Mouse (Mus musculus) urinary bladder, postnatal 4 days (tissue): ENCODE measurements around the gene Rdx.
"Not testable (repeated sequence)": the region's sequence is repeated elsewhere in the genome, so short reads cannot be mapped to it uniquely, and the experiment has no call there.

ENCODE experiments used
- DNase-seq, 2 experiments: peaks; one replicate each; pipeline ENCODE4 v3.0.0; 2021 to 2022; ENCODE audit warnings: low spot score in 2 of 2

Gene Rdx

GRCm38 (mm10) chr9:52052221-52052620 lies 5.2 kb downstream of the Rdx start:
- no peak for DNase-seq

- no peak for DNase-seq
Measured at GRCm38 (mm10) chr9:52055313-52055712, 8.3 kb downstream of the Rdx start.

GRCm38 (mm10) chr9:52059788-52060187 lies 12.8 kb downstream of the Rdx start:
- no peak for DNase-seq

- no peak for DNase-seq
Measured at GRCm38 (mm10) chr9:52070052-52070451, 23.1 kb downstream of the Rdx start.

DNA sequence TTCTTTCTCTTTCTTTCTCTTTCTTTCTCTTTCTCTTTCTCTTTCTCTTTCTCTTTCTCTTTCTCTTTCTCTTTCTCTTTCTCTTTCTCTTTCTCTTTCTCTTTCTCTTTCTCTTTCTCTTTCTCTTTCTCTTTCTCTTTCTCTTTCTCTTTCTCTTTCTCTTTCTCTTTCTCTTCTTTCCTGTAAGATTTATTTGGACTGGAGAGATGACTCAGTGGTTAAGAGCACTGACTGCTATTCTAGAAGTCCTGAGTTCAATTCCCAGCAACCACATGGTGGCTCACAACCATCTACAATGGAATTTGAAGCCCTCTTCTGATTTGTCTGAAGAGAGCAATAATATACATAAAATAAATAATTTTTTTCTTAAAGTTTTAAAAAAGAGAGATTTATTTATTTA lies 24.4 kb downstream of the Rdx start:
- not testable (repeated sequence) for DNase-seq

GRCm38 (mm10) chr9:52072202-52072601 lies 25.2 kb downstream of the Rdx start:
- DNase-seq = no peak

GRCm38 (mm10) chr9:52076089-52076488 lies 29.1 kb downstream of the Rdx start:
- no peak for DNase-seq

DNA sequence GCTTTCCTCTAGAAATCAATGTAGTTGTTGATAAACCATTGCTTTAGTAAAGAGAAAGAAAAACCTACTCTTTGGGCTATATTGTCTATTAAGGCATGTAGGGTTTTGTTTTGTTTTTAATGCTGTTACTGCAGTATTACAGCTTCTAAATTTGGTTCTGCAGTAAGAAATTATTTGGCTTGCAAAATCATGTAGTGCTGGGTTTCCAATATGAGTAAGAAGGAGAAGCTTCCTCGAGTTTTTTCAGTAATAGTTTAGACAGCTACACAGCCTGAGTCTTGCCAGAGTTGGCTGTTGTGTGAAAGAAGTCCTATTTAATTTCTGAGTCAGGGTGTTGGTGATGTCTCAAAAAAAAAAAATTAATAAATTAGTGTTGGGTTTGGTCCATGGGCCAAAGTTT lies 30.7 kb downstream of the Rdx start:
- no peak for DNase-seq

DNA sequence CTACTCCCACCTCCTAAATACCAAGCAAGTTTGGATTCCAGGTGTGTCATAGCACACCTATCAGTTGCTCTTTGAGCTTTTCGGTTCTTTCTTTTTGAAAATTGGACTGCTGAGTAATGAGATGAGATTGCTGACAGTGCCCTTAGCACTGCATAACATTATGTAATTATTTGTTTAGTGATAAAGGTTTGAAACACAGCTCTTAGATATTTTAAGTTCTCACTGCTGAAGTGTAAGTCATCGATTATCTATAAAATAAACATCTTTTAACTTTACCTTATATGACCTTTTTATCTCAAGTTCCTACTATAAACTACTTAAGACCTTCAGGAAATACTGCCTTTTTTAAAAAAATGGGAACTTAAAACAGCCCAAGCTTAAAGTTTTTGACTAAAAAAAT lies 35.0 kb downstream of the Rdx start:
- no peak for DNase-seq

GRCm38 (mm10) chr9:52082414-52082813 lies 35.4 kb downstream of the Rdx start:
- DNase-seq = no peak

- no peak for DNase-seq
Measured at GRCm38 (mm10) chr9:52091752-52092151, 44.8 kb downstream of the Rdx start.

DNA sequence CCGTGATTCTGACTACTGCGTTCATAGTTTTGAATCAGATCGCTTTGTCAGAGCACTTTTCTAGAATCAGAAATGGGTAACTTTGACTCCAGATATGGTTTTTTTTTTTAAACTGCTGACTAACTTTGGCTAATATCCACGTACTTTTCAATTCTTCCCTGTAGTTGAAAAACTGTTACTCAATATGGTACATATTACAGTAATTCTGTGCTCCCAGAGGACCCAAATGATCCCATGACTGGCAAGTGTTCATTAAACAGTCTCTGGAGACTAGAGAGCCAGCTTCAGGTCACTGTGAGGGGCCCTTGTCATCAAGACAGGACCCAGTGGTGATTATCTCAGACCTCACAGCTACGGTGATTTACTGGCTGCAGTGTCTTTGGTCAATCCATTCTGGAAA lies 45.3 kb downstream of the Rdx start:
- DNase-seq = no peak

DNA sequence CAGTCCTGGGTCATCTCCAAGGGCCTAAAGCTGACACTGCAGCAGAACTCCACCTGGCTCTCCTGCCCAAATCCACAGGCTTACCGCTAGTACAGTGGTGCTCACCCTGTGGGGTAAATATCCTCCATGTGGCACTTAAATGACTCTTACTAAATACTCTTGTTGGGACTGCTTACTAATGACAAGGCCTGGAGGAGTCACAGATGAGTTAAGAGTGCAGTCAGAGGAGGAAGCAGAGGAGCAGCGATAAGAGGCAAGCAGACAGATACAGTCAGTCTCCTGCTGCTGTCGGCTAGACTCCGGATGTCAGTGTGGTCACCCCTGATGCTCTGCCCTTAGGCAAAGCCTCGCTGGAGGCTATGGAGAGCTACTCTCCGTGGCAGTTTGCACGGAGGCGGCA lies 46.1 kb downstream of the Rdx start:
- no peak for DNase-seq

DNA sequence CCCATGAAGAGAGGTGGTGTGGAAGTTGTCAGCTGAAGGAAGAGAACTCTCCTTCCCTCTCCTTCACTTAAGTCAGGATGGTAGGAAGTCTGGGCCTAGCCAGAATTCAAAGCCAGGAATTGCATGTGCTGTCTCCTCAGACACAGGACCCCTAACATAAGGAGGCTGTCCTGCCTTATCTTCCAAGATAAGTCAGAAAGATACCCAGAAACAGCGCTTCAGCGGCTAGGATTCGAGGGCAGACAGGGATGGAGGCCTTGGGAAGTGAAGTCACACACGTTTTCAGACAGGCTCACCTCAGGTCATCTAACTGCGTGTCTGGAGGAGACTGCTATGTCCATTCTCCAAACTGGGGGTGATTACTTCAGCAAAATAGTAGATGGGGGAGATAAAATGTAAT lies 47.0 kb downstream of the Rdx start:
- DNase-seq = no peak

DNA sequence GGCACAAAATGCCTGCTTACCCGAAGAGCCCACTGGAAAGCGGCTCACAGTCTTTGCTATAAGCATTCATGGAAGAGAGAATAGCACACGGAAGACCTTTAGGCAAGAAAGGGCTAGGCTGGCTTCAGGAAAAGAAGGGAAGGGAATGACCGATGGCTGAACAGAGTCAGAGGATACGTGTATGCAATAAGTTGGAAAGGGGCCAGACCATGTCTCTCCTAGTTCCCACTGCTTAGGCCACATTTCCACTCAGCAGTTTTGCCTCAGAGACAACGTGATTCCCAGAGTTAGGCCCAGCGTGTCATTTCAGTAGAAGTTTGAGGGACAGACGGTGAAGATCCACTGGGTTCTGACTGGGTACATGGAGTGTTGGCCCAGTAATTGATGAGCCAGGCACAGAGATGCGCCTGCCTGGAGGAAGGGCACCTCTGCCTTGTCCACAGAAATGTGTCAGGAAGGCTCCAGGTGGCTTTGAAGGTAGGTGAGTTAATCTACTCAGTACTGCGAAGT lies 47.6 kb downstream of the Rdx start:
- no peak for DNase-seq

DNA sequence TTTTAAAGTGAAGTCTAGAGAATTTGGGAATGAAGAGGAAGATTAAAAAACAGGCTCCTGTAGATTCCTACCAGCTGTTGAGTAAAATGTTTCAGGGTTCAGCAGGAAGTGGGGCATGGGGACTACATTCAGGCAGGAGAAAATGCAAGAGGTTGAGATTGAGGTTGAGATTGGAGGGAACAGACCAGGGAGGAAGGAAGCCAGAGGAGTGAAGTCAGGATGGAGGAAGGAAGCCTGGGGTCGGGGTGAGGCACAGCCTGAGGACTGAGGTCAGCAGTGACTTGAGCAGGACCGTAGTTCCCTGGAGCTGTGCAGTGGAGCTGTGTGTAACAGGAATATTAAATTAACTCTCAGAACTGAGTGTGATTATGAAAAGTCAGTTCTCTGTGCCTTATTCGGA lies 48.7 kb downstream of the Rdx start:
- no peak for DNase-seq

- no peak for DNase-seq
Measured at GRCm38 (mm10) chr9:52097386-52097785, 50.4 kb downstream of the Rdx start.

DNA sequence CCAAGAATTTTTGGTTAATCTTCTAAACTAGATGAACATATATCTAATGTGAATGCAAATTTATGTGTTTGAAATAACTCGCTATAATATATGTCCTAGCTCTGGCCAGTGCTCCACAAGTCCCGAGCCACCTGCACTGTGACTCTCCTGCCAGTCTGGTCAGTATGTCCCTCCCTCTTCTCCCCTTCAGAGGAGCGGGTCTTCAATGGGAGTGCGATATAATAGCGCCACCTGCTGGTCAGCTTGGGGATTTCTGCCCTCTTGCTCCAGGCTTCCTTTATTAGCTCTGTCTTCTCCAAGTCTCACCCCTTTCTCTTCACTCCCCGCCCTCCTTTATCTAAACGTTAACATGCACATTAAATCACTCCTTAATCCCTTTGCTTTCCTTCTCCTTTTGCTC lies 51.6 kb downstream of the Rdx start:
- DNase-seq = peak; percentile 69 to 86

- no peak for DNase-seq
Measured at GRCm38 (mm10) chr9:52100426-52100825, 53.5 kb downstream of the Rdx start.

DNA sequence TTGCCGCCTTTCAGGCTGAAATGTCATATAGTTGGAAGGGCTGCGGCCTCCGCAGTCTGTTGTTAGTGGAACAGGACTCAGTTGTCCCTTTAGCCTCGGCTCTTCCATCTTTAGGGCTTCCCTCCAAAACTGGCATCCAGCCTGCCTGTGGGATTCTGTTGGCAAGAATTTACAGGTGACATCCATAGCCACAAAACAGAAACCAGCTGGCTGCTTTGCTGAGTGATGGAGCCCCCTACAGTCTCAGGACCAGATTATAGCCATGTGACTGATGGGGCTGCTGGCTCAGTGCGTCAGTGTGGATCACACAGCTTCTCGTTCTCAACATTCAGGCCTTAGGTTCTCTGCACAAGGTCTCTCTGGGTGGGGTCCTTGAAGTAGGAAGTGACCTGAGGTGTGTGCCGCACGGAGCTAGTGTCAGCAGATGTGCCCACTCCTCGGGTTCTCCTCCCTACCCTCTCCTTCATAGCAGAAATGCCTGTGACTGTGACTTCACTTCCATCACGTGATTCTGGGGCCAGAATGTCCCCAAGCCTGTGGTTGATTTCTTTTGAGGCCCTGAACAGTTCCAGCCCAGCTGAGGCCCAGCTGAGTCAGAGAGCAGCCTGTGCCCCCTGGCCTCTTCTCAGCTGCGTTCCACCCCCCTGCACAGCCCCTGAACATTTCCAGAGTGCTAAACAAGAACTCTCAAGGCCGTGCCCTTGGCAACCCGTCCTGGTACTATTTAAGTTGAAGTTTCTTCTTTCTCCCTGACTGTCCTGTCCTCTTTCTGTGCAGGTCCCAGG lies 55.3 kb downstream of the Rdx start:
- DNase-seq = no peak

DNA sequence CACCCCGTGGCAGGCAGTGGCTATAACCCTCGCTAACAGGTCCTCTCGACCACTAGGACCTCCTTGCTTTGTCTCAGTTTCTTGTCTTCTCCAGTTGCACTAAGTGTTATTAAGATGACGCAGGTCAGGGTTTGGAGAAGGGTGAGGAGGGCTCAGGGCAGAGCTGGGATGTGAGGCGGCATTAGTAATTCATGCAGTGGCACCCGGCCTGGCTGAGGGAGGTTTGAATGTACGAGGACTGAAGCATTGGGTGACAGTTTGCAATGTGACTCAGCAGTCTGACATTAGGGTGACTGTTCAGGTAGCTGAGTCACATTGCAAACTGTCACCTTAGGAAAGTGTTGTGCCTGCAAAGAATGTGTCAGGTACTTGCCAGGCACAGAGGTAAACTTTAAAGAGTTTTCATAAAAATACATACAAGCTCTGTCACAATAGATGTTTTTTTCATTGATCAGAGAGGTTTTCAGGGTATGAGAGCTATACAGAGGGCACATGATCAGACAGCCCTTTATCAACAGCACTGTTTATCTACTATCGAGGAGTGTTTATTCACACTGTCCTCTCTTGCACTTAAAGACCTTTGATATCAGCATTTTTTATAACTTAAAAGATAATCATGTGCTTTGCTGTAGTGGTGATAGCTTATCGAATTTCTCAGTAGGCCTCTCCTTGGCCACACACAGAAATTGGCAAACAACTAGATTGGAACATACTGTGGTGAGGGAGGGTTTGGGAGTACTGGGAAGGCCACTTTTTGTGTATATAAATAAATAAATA lies 56.7 kb downstream of the Rdx start:
- no peak for DNase-seq

GRCm38 (mm10) chr9:52104225-52104615 lies 57.2 kb downstream of the Rdx start:
- no peak for DNase-seq

DNA sequence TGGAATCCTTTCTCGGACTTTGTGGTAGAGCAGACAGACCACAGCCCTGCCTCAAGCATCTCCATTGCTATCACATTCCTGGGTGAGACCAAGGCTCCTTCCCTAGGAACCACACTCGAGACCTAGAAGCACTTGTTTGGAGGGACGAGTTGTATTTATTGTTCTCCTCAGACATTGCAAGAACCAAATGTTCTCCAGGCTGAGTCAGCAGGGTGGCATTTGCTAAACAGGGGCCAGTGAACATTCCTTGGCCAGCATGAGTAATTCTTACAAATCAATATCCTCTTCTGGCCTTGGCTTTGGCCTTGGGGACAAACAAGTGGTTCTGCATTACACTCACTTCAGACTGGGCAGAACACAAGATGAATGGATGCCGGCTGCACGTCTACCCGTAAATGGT lies 58.5 kb downstream of the Rdx start:
- no peak for DNase-seq
